Mouse (Mus musculus) left cerebral cortex, adult 2 months (tissue): ENCODE measurements around the gene Farsa. TPM values are rescaled to one million over a fixed set of nuclear protein-coding genes. Genes with fewer than 3 reads are reported as not detected.
A peak's percentile ranks its signal among the peaks of the same experiment; 100 is the strongest.

Source experiments
- DNase-seq, 2 experiments: peaks; one replicate each; pipeline ENCODE4 v3.0.0; 2021 to 2022; ENCODE audit warnings: low spot score in 2 of 2, mixed read lengths in 1 of 2; ENCODE audit errors: extremely low spot score in 1 of 2
- H3K27ac ChIP-seq: fragments of 200-600 bp; 2 replicates; pipeline ENCODE4 v1.8.1; 2022
- H3K4me3 ChIP-seq: fragments of 200-600 bp; 2 replicates; pipeline ENCODE4 v1.8.1; 2022
- CTCF ChIP-seq: fragments of 200-600 bp; IDR thresholded peaks from 2 replicates; pipeline ENCODE4 v1.8.1; 2022; ENCODE audit warnings: antibody characterized with exemption, mild to moderate bottlenecking, moderate library complexity
- intact Hi-C: fragments of 180-260 bp; cut with DNase I; formaldehyde crosslinking; loops from one replicate; pipeline ENCODE4 v1.15.1; 2025
- total RNA-seq, 2 experiments: library from RNA; stranded (reverse); gene quantifications; 2 replicates each; pipeline ENCODE4 v1.2.3; 2021

The Farsa gene
- total RNA-seq, 2 experiments from 2014 or later, result 49.8 to 50.1 TPM

GRCm38 (mm10) chr8:84847684-84848435 is 8.9 kb upstream of the Farsa start:
- DNase-seq, result no peak
- H3K4me3 ChIP-seq, result peak overlapping the region; percentile 51
- intact Hi-C loops, result no loop called here
- no peak for TF ChIP-seq CTCF
- peak overlapping the region; percentile 71; the same call in 1 of the 2 replicates for H3K27ac ChIP-seq

- intact Hi-C loops, result loop anchor here (5.0 kb wide), 1 partner anchor 36 kb away; the partner anchor contains the start of gene Gcdh
- no peak for TF ChIP-seq CTCF
- no peak for DNase-seq
- Histone ChIP-seq H3K27ac (0 out of 2 replicates have a peak overlapping the region, but pooled peaks have one; percentile 92), H3K4me3 (no peak overlapping the region)
Observed at GRCm38 (mm10) chr8:84856434-84856833, 355 bp upstream of the Farsa start.

- intact Hi-C loops, result no loop called here
- peak; percentile 53 to 57 for DNase-seq
- peak within 1 kb of the TSS; percentile 46 for H3K4me3 ChIP-seq
- H3K27ac ChIP-seq, result no peak within 1 kb of the TSS
- peak; percentile 31 for TF ChIP-seq CTCF
Observed at GRCm38 (mm10) chr8:84871376-84872308, 14.9 kb downstream of the Farsa start, which contains the start of gene Syce2. Syce2 (plus strand) TSS chr8:84872111.

- DNase-seq, result no peak
- no peak for TF ChIP-seq CTCF
- intact Hi-C loops, result no loop called here
Observed at GRCm38 (mm10) chr8:84872309-84872965, 15.6 kb downstream of the Farsa start.

GRCm38 (mm10) chr8:84873016-84873415 is 16.2 kb downstream of the Farsa start:
- no peak overlapping the region for H3K4me3 ChIP-seq
- DNase-seq, result no peak
- no peak overlapping the region for H3K27ac ChIP-seq
- TF ChIP-seq CTCF, result no peak
- intact Hi-C loops, result no loop called here

More at GRCm38 (mm10) chr8:84872309-84872965, 15.6 kb downstream of the Farsa start:
- H3K27ac ChIP-seq, result no peak overlapping the region
- H3K4me3 ChIP-seq, result peak overlapping the region; percentile 46

- no peak for DNase-seq
- no peak overlapping the region for H3K4me3 ChIP-seq
- TF ChIP-seq CTCF, result no peak
- intact Hi-C loops, result no loop called here
- H3K27ac ChIP-seq, result no peak overlapping the region
Observed at GRCm38 (mm10) chr8:84874339-84874738, 17.6 kb downstream of the Farsa start.

GRCm38 (mm10) chr8:84877297-84878035 is 20.7 kb downstream of the Farsa start:
- no peak for TF ChIP-seq CTCF
- no peak overlapping the region for H3K4me3 ChIP-seq
- no peak overlapping the region for H3K27ac ChIP-seq
- no peak for DNase-seq
- intact Hi-C loops, result loop anchor here (2.0 kb wide), 1 partner anchor 15 kb away; the partner anchor contains the start of gene Gcdh

- H3K27ac ChIP-seq, result no peak overlapping the region
- no peak for TF ChIP-seq CTCF
Observed at GRCm38 (mm10) chr8:84878915-84879314, 22.1 kb downstream of the Farsa start.

GRCm38 (mm10) chr8:84884728-84885127 is 27.9 kb downstream of the Farsa start:
- no peak overlapping the region for H3K27ac ChIP-seq
- no peak overlapping the region for H3K4me3 ChIP-seq
- no peak for TF ChIP-seq CTCF
- intact Hi-C loops, result no loop called here
- no peak for DNase-seq

More at GRCm38 (mm10) chr8:84878915-84879314, 22.1 kb downstream of the Farsa start:
- intact Hi-C loops, result loop anchor here (2.0 kb wide), 1 partner anchor 14 kb away; the partner anchor contains the start of gene Gcdh
- no peak for DNase-seq
- H3K4me3 ChIP-seq, result no peak overlapping the region

GRCm38 (mm10) chr8:84888280-84888679 is 31.5 kb downstream of the Farsa start:
- Histone ChIP-seq H3K4me3 (no peak overlapping the region), H3K27ac (no peak overlapping the region)
- intact Hi-C loops, result no loop called here
- TF ChIP-seq CTCF, result no peak
- no peak for DNase-seq

- intact Hi-C loops, result no loop called here
- DNase-seq, result no peak
- H3K4me3 ChIP-seq, result no peak overlapping the region
- H3K27ac ChIP-seq, result no peak overlapping the region
- TF ChIP-seq CTCF, result no peak
Observed at GRCm38 (mm10) chr8:84889141-84889540, 32.4 kb downstream of the Farsa start.
